Mouse (Mus musculus): ENCODE data around the gene Zfp738.
"Not testable (repeated sequence)": the region's sequence is repeated elsewhere in the genome, so short reads cannot be mapped to it uniquely, and the experiment has no call there.

Zfp738 gene

DNA sequence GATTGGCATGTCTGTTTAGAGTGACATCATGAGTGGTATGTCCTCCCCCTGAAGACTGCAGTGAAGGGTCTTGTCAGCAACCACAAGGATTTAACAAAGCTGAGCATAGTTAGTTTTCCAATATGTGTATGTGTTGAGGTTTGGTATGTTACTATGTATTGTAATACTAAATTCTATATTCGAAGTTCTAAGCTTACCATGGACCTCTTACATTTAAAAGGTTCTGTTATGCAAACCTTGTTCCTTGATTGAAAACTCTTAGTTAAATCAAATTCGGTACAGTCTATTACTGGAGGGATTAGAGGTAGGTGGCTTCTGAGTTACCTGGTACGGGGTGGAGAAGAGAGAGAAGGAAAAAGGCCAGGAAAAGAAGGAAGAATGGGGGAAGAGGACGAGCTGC lies at the start of gene Zfp738:
Gene Zfp738, minus strand, starts transcription at position 101 of the 400 bp plus-strand sequence.
- DNase-seq, result no peak

DNA sequence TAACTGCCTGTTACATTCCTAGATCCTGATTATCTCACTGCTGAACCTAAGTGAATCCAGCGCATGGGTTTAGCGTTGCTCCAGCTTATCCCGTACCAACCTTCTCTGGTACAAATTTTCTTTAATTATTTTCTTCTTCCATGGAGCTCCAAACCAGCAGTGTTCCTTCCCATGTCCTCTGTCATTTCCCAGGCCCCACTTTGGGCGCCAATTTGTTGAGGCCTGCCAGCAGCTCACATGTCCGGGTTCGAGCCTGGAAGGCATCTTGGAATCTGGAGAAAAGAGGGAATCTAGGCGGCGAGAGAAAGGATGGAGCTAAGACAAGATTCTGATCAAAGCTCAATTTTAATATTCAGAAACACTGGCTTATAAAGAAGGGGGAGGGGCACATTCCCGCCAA lies 47.5 kb upstream of the Zfp738 start:
- DNase-seq, result not testable (repeated sequence)

- DNase-seq, result peak; percentile 57
These were observed 42.6 kb upstream of the Zfp738 start for GRCm38 (mm10) chr13:67729441-67729840.

DNA sequence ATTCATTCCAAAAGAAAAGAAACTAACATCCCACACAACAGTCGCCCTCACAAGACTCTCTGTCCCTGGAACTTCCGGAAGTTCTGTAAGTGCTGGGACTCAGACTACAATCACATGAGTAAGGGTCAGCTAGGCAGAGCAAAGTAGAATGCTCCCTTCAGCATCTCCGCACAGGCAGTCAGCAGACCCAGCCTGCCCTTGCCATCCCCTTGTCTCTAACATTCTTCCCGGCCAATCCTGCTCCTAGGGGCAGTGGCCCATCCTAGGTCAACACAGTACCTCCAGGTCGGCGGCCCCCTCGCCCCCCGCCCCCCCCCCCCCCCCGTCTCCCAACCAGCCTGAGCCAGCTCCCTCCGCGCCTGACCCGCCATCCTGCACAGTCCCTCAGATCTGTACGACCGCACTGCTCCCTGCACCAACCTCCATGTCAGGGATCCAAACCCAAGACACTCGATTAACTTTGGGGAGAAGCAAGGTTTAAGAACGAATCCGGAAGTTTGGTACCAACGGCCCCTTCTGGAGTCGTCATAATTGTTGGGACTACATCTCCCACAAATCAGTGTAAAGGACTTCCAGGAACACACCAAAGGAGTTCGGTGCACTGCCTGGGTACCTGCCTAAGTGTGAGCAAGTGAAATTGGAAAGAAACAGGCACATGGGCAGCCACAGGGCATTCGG lies 41.9 kb upstream of the Zfp738 start, which contains the start of gene Zfp65:
Gene Zfp65, minus strand, starts transcription at position 533 of the 678 bp plus-strand sequence.
- DNase-seq, result peak; percentile 71

DNA sequence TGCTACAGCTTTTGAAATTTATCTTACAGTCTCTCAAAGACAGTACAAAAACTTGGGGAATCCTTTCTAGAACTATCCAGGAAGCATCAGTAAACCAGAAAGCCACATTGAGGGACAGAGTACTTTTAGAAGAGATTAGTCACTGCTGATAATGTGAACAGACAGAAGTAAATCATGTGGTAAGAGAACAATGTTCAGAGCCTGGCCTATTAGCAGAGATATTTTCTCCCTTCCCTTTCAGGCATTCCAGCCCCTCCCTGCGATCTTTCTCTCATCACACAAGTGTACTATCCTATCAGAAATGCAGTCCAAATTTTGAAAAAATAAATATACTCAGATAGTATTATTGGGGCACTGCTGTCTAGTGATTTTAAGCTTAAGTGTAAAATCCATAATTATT lies 41.2 kb upstream of the Zfp738 start:
- DNase-seq, result no peak

DNA sequence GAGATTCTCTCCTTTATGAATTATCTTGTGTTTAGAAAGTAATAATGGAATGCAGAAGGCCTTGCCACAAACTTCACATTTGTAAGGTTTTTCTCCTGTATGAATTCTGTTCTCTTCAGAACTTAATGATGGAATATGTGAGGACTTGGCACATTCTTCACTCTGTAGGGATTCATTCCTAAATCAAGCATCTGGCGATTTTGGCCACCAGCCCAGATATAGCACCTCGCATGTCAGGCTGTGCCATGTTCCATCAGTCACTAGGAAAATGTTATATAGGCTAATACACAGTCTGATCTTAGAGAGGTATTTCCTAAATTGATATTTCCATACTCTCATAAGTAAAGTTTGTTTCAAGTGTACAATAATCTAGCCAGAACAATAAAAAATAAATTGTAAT lies 38.5 kb upstream of the Zfp738 start:
- DNase-seq, result peak; percentile 13

DNA sequence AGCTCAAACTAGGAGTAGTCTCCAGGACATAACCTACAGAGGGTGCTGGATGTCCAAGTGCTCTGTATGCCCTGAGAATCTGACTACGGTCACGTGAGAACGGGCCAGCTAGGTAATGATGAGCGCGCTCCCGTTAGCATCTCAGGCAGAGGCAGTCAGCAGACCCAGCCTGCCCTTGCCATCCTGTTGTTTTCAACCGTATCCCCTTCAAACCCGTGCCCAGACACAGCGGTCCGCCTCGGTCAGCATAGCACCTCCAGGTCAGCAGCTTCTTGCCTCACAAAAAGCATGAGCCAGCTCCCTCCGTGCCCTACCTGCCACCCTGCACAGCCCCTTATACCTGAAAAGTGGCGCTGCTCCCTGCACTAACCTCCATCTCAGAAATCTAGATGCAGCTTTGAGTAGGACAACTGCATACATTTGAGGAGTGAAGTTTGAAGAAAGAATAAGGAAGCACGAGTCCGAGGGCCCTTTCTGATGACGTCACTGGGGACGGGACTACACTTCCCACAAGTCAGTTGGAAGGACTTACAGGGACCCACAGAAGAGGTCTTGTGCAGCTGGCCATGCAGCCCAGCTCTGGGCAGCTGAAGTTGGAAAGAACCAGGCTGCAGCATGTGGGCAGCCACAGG lies 37.1 kb upstream of the Zfp738 start:
- peak; percentile 93 for DNase-seq

- DNase-seq, result peak; percentile 3
These were observed 3.0 kb downstream of the Zfp738 start for GRCm38 (mm10) chr13:67683841-67684240.

- peak; percentile 93 for DNase-seq
These were observed 3.7 kb downstream of the Zfp738 start for GRCm38 (mm10) chr13:67682959-67683735.

GRCm38 (mm10) chr13:67674902-67675301 lies 12.0 kb downstream of the Zfp738 start:
- no peak for DNase-seq

GRCm38 (mm10) chr13:67652496-67652895 lies 34.4 kb downstream of the Zfp738 start:
- no peak for DNase-seq

DNA sequence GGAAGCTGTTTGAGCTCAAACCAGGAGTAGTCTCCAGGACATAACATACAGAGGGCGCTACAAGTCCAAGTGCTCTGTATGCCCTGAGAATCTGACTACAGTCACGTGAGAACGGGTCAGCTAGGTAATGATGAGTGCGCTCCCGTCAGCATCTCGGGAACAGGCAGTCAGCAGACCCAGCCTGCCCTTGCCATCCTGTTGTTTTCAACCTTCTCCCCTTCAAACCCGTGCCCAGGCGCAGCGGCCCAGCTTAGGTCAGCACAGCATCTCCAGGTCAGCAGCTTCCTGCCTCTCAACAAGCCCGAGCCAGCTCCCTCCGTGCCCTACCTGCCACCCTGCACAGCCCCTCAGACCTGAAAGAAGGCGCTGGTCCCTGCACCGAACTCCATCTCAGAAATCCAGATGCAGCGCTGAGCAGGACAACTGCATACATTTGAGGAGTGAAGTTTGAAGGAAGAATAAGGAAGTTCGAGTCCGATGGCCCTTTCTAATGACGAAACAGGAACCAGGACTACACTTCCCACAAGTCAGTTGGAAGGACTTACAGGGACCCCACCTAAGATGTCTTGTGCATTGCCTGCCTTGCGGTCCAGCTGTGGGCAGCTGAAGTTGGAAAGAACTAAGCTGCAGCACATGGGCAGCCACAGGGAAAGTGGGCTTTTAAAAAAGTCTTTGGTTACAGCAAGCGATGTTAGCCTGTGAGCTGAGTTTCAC lies 49.4 kb downstream of the Zfp738 start, which contains the start of the genes Gm49345 and Zfp729a:
Gene Gm49345, minus strand, starts transcription at position 476 of the 714 bp plus-strand sequence.
Gene Zfp729a, minus strand, starts transcription at position 498 of the 714 bp plus-strand sequence.
- peak; percentile 92 for DNase-seq

DNA sequence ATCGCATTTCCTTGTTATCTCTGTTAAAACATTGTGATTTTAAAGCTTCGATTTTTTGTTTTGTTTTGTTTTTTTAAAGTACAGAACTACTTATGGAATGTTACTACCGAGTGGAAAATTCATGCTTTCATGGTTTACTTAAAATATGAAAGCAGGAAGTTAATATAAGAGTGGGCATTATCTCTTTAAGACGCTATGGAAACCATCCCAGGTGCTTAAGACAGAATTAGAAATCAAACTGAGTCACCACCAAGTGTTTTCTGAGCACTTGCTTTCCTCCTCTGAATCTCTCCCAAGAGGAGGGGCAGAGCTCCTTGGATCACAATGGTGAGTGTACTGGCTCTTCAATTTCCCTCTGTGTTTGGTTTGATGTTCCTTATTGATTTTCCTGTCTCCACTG lies 76.8 kb downstream of the Zfp738 start:
- DNase-seq, result peak; percentile 5

DNA sequence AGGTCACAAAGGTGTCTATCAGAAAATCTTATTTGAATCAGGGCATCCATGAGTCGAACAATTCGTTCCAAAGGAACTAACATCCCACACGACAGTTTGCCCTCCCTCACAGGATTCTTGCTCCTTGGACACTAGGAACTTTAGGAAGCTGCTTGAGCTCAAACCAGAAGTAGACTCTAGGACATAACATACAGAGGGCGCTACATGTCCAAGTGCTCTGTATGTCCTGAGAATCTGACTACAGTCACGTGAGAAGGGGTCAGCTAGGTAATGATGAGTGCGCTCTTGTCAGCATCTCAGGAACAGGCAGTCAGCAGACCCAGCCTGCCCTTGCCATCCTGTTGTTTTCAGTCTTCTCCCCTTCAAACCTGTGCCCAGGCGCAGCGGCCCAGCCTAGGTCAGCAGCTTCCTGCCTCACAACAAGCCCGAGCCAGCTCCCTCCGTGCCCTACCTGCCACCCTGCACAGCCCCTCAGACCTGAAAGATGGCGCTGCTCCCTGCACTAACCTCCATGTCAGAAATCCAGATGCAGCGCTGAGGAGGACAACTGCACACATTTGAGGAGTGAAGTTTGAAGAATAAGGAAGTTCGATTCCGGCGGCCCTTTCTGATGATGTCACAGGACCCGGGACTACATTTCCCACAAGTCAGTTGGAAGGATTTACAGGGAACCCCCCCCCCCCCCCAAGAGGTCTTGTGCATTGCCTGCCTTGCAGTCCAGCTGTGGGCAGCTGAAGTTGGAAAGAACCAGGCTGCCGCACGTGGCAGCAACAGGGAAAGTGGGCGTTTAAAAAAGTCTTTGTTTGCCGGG lies 77.6 kb downstream of the Zfp738 start, which contains the start of gene Zfp729b:
Gene Zfp729b, minus strand, starts transcription at position 642 of the 811 bp plus-strand sequence.
- DNase-seq, result peak; percentile 90

Measured in right cerebral cortex, adult 18-20 months (tissue).